Mouse (Mus musculus) hindbrain, embryonic 12.5 days (tissue): ENCODE results near the gene Dag1. TPM values are rescaled to one million over a fixed set of nuclear protein-coding genes. Genes with fewer than 3 reads are reported as not detected.
"Not testable (repeated sequence)": the region's sequence is repeated elsewhere in the genome, so short reads cannot be mapped to it uniquely, and the experiment has no call there.

Experiments used
- ATAC-seq: fragments of 200-750 bp; cut with Nextera tagmentation; 2 replicates; pipeline ENCODE4 v1.8.0; 2017; ENCODE audit warnings: moderate TSS enrichment; ENCODE audit not compliant: low FRiP score
- H3K27ac ChIP-seq: fragments of 300-500 bp; sonication (generic); 2 replicates; pipeline ENCODE4 v1.5.1; 2016; ENCODE audit warnings: mild to moderate bottlenecking
- H3K27me3 ChIP-seq: fragments of 300-500 bp; sonication (generic); 2 replicates; pipeline ENCODE4 v1.6.1; 2016; ENCODE audit warnings: mild to moderate bottlenecking
- H3K36me3 ChIP-seq: fragments of 300-500 bp; sonication (generic); 2 replicates; pipeline ENCODE4 v1.6.1; 2016; ENCODE audit warnings: mild to moderate bottlenecking
- H3K4me1 ChIP-seq: fragments of 300-500 bp; sonication (generic); 2 replicates; pipeline ENCODE4 v1.6.1; 2016
- H3K4me2 ChIP-seq: fragments of 300-500 bp; sonication (generic); replicated peaks from 2 replicates; pipeline ENCODE4 v1.6.1; 2016; ENCODE audit warnings: mild to moderate bottlenecking
- H3K4me3 ChIP-seq: fragments of 300-500 bp; sonication (generic); 2 replicates; pipeline ENCODE4 v1.5.1; 2016; ENCODE audit warnings: mild to moderate bottlenecking
- H3K9ac ChIP-seq: fragments of 300-500 bp; sonication (generic); 2 replicates; pipeline ENCODE4 v1.6.1; 2016; ENCODE audit warnings: mild to moderate bottlenecking, moderate library complexity
- H3K9me3 ChIP-seq: fragments of 300-500 bp; sonication (generic); replicated peaks from 2 replicates; pipeline ENCODE4 v1.6.1; 2016; ENCODE audit warnings: mild to moderate bottlenecking
- WGBS: fragments of 180-500 bp; shearing (Covaris S2); methylation state at CpG from one replicate; pipeline ENCODE4 v1.1.7; 2016; 5-methylcytosine and 5-hydroxymethylcytosine counted together
- polyA plus RNA-seq: library from polyadenylated mRNA; unstranded; fragments of >200 nt; fragmentation: Nextera tagmentation; extraction: Ambion mirVana; gene quantifications from 2 replicates; pipeline ENCODE4 v1.2.1, GENCODE M21; 2016

The Dag1 gene
- polyA plus RNA-seq, 1 experiment from 2014 or later = 74.7 TPM

- ATAC-seq, H3K9ac ChIP-seq, H3K4me1 ChIP-seq, H3K36me3 ChIP-seq, H3K27me3 ChIP-seq, H3K9me3 ChIP-seq, H3K4me3 ChIP-seq, H3K4me2 ChIP-seq, H3K27ac ChIP-seq: not testable (repeated sequence)
- 83% methylated on average over 7 of the region's 7 CpGs for WGBS
These were observed 4.9 kb upstream of the Dag1 start for GRCm38 (mm10) chr9:108268701-108269100.

- WGBS = 85% methylated on average over 7 of the region's 7 CpGs
- Histone ChIP-seq H3K4me3 (no peak overlapping the region), H3K9ac (no peak overlapping the region), H3K27ac (no peak overlapping the region), H3K4me2 (no peak overlapping the region), H3K27me3 (no peaks in the 10 kb centered on the region), H3K36me3 (no peaks in the 10 kb centered on the region), H3K9me3 (no peaks in the 10 kb centered on the region), H3K4me1 (peaks cover 7% of the 10 kb centered on the region)
- ATAC-seq = no peak
These were observed 3.9 kb upstream of the Dag1 start for GRCm38 (mm10) chr9:108267691-108268090.

- 63% methylated on average over 10 of the region's 10 CpGs for WGBS
- H3K36me3 ChIP-seq = no peaks in the 10 kb centered on the region
- ATAC-seq = no peak
- no peak overlapping the region for H3K27ac ChIP-seq
- no peak overlapping the region for H3K9ac ChIP-seq
- H3K4me1 ChIP-seq = peaks cover 20% of the 10 kb centered on the region
- no peak overlapping the region for H3K4me2 ChIP-seq
- H3K27me3 ChIP-seq = no peaks in the 10 kb centered on the region
- no peaks in the 10 kb centered on the region for H3K9me3 ChIP-seq
- no peak overlapping the region for H3K4me3 ChIP-seq
These were observed 2.6 kb upstream of the Dag1 start for GRCm38 (mm10) chr9:108266261-108266935.

GRCm38 (mm10) chr9:108264191-108264921, 598 bp upstream of the Dag1 start:
- H3K36me3 ChIP-seq = no peaks in the 10 kb centered on the region
- peak overlapping the region; percentile 91 for H3K9ac ChIP-seq
- no peaks in the 10 kb centered on the region for H3K9me3 ChIP-seq
- 20% methylated on average over 10 of the region's 10 CpGs for WGBS
- H3K4me1 ChIP-seq = peaks cover 21% of the 10 kb centered on the region
- H3K4me3 ChIP-seq = peak overlapping the region; percentile 93
- H3K4me2 ChIP-seq = peak overlapping the region; percentile 75
- ATAC-seq = peak; percentile 67
- H3K27me3 ChIP-seq = no peaks in the 10 kb centered on the region
- peak overlapping the region; percentile 93 for H3K27ac ChIP-seq

GRCm38 (mm10) chr9:108263131-108263681, 552 bp downstream of the Dag1 start:
- Histone ChIP-seq H3K4me3 (peak overlapping the region; percentile 93), H3K9ac (peak overlapping the region; percentile 91), H3K9me3 (no peaks in the 10 kb centered on the region), H3K4me1 (peaks cover 21% of the 10 kb centered on the region), H3K27me3 (no peaks in the 10 kb centered on the region), H3K27ac (peak overlapping the region; percentile 93), H3K36me3 (no peaks in the 10 kb centered on the region), H3K4me2 (peak overlapping the region; percentile 75)
- ATAC-seq = peak; percentile 67
- under 1% methylated on average over 49 of the region's 62 CpGs for WGBS

GRCm38 (mm10) chr9:108262494-108263049, 1.2 kb downstream of the Dag1 start:
- H3K9ac ChIP-seq = peak overlapping the region; percentile 91
- no peaks in the 10 kb centered on the region for H3K27me3 ChIP-seq
- H3K4me1 ChIP-seq = peaks cover 21% of the 10 kb centered on the region
- H3K4me2 ChIP-seq = peak overlapping the region; percentile 75
- H3K27ac ChIP-seq = peak overlapping the region; percentile 93; the same call in 1 of the 2 replicates
- H3K4me3 ChIP-seq = peak overlapping the region; percentile 93
- H3K9me3 ChIP-seq = no peaks in the 10 kb centered on the region
- ATAC-seq = no peak
- H3K36me3 ChIP-seq = no peaks in the 10 kb centered on the region
- 48% methylated on average over 11 of the region's 11 CpGs for WGBS

- H3K4me1 ChIP-seq = peaks cover 21% of the 10 kb centered on the region
- WGBS = 81% methylated on average over 7 of the region's 7 CpGs
- no peaks in the 10 kb centered on the region for H3K36me3 ChIP-seq
- H3K27ac ChIP-seq = no peak overlapping the region
- no peaks in the 10 kb centered on the region for H3K9me3 ChIP-seq
- ATAC-seq = no peak
- H3K4me3 ChIP-seq = no peak overlapping the region
- peak overlapping the region; percentile 91; the same call in 1 of the 2 replicates for H3K9ac ChIP-seq
- H3K4me2 ChIP-seq = peak overlapping the region; percentile 75
- no peaks in the 10 kb centered on the region for H3K27me3 ChIP-seq
These were observed 1.9 kb downstream of the Dag1 start for GRCm38 (mm10) chr9:108261865-108262264.

GRCm38 (mm10) chr9:108260526-108260925, 3.2 kb downstream of the Dag1 start:
- Histone ChIP-seq H3K36me3 (no peaks in the 10 kb centered on the region), H3K4me1 (peaks cover 21% of the 10 kb centered on the region), H3K27ac (no peak overlapping the region), H3K9ac (no peak overlapping the region), H3K4me2 (no peak overlapping the region), H3K9me3 (no peaks in the 10 kb centered on the region), H3K27me3 (no peaks in the 10 kb centered on the region), H3K4me3 (no peak overlapping the region)
- 89% methylated on average over 4 of the region's 4 CpGs for WGBS
- no peak for ATAC-seq

- no peaks in the 10 kb centered on the region for H3K27me3 ChIP-seq
- H3K36me3 ChIP-seq = peaks cover 33% of the 10 kb centered on the region
- H3K4me1 ChIP-seq = 0 out of 2 replicates have a peak, but pooled peaks cover 2% of the 10 kb centered on the region
- no peak overlapping the region for H3K4me2 ChIP-seq
- WGBS = 93% methylated on average over 7 of the region's 7 CpGs
- H3K9me3 ChIP-seq = no peaks in the 10 kb centered on the region
- H3K4me3 ChIP-seq = no peak overlapping the region
- no peak for ATAC-seq
- no peak overlapping the region for H3K27ac ChIP-seq
- no peak overlapping the region for H3K9ac ChIP-seq
These were observed 11.0 kb downstream of the Dag1 start for GRCm38 (mm10) chr9:108252766-108253165.

- Histone ChIP-seq H3K27me3 (no peaks in the 10 kb centered on the region), H3K9ac (no peak overlapping the region), H3K9me3 (no peaks in the 10 kb centered on the region), H3K4me3 (no peak overlapping the region), H3K36me3 (peaks cover 33% of the 10 kb centered on the region), H3K27ac (no peak overlapping the region), H3K4me2 (no peak overlapping the region), H3K4me1 (0 out of 2 replicates have a peak, but pooled peaks cover 2% of the 10 kb centered on the region)
- ATAC-seq = no peak
- WGBS = 94% methylated on average over 6 of the region's 6 CpGs
These were observed 11.9 kb downstream of the Dag1 start for GRCm38 (mm10) chr9:108251877-108252276.

- H3K4me2 ChIP-seq = no peak overlapping the region
- 0 out of 2 replicates have a peak, but pooled peaks cover 2% of the 10 kb centered on the region for H3K4me1 ChIP-seq
- peaks cover 37% of the 10 kb centered on the region for H3K36me3 ChIP-seq
- no peak overlapping the region for H3K27ac ChIP-seq
- WGBS = 59% methylated on average over 5 of the region's 5 CpGs
- no peaks in the 10 kb centered on the region for H3K9me3 ChIP-seq
- no peaks in the 10 kb centered on the region for H3K27me3 ChIP-seq
- no peak overlapping the region for H3K4me3 ChIP-seq
- no peak overlapping the region for H3K9ac ChIP-seq
- ATAC-seq = no peak
These were observed 14.8 kb downstream of the Dag1 start for GRCm38 (mm10) chr9:108248957-108249356.

GRCm38 (mm10) chr9:108244984-108245383, 18.8 kb downstream of the Dag1 start:
- no peak overlapping the region for H3K4me2 ChIP-seq
- H3K27me3 ChIP-seq = no peaks in the 10 kb centered on the region
- H3K27ac ChIP-seq = no peak overlapping the region
- WGBS = 84% methylated on average over 3 of the region's 3 CpGs
- H3K9me3 ChIP-seq = no peaks in the 10 kb centered on the region
- no peak overlapping the region for H3K9ac ChIP-seq
- no peak overlapping the region for H3K4me3 ChIP-seq
- no peak for ATAC-seq
- peaks cover 16% of the 10 kb centered on the region for H3K36me3 ChIP-seq
- 0 out of 2 replicates have a peak, but pooled peaks cover 2% of the 10 kb centered on the region for H3K4me1 ChIP-seq
